Mouse (Mus musculus) mouse embryonic stem cell (cell line): Measurements from ENCODE around the gene Trafd1.
"Not testable (repeated sequence)": the region's sequence is repeated elsewhere in the genome, so short reads cannot be mapped to it uniquely, and the experiment has no call there.

Source experiments
- in situ Hi-C, 2 experiments: fragments of 300-500 bp; cut with MboI; formaldehyde crosslinking; loops; 1 replicate in 1 of 2; 3 replicates in 1 of 2; pipeline ENCODE4 v1.14.3; 2019 to 2020; ENCODE audit warnings: low sequenced_read_pairs in 2 of 2, low pct_unique_long_range_greater_than_20kb in 1 of 2, mixed read lengths in 1 of 2; ENCODE audit not compliant: unreplicated experiment in 1 of 2

The Trafd1 gene

GRCm38 (mm10) chr5:121339507-121340230, 45.8 kb downstream of the Trafd1 start:
- in situ Hi-C loops, result no loop called here

DNA sequence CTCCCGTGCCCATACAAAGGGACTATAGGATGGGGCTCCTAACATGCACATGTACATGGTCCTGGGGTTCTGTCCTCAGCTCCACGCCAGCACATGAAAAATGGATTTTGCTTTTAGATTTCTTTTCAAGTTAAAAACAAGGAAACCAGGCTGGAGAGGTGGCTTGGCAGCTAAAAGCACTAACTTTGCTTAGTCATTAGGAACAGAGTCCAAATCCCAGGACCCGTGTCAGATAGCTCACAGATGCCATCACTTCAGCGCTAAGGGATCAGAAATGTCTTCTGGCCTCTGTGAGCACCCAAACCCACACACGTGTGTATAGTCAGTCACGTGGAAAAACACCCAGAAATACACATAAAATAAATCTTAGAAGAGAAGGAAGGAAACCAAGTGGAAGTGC, 48.7 kb downstream of the Trafd1 start:
- in situ Hi-C loops, result no loop called here

DNA sequence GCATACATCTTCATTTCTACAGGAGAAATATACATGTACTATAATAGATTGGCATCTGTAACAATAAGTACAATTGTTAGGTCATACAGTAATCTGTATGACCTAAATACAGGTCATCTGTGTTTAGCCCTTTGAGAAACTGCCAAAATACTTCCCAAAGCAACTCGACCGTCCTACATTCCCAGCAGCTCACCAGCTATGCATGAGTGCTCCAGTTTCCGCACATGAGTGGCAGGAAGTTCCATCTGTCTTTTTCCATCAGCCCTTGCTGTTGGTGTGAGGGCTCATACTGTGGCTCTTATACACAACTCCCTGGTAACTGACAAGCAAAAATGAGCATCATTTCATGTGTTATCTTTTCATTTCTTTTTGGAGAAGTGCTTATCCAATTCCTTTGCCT, 49.4 kb downstream of the Trafd1 start:
- in situ Hi-C loops, result no loop called here

DNA sequence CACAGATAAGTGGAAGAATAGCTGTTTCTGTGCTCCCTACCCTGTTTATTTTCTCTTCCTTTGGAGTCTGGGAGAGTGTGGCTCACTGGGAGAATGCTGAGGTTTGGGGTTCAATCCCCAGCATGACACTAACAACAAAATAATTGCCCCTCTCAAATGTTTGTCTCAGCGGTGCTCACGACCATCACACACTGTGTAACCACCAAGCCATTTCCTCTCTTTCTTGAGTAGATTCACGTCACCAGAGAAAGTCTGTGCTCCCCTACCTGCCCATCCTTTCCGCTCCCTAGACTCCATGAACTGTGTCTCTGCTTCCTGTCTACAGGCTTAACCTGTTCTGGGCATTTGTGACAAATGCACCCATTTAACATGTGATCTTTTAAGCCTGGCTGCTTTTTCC, 50.0 kb downstream of the Trafd1 start:
- in situ Hi-C loops, result no loop called here

- in situ Hi-C loops, result no loop called here
Observed at GRCm38 (mm10) chr5:121334454-121334853, 51.0 kb downstream of the Trafd1 start.

- in situ Hi-C loops, result no loop called here
Observed at GRCm38 (mm10) chr5:121333976-121334375, 51.5 kb downstream of the Trafd1 start.

DNA sequence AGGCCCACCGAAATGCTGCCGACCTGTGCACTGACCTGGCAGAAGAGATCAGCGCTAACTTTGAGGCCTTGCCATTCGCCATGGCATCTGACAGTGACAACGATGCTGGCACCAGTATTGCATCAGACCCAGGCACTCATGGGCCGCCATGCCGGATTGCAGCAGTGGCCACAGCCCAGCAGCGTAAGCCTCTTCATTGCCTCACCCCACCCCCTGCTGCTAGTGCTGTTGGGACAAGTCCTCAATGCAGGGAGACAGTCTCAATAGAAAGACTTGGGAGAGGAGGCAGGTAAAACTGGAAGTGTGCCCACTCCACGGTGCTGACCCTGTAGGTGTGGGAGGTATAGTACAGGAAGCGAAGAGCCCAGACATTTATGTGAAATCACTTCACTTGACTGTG, 53.7 kb downstream of the Trafd1 start:
- in situ Hi-C loops, result no loop called here

- in situ Hi-C loops, result not testable (repeated sequence)
Observed at GRCm38 (mm10) chr5:121330154-121330816, 55.1 kb downstream of the Trafd1 start.

GRCm38 (mm10) chr5:121329333-121330058, 55.9 kb downstream of the Trafd1 start:
- in situ Hi-C loops, result no loop called here

GRCm38 (mm10) chr5:121326079-121326805, 59.2 kb downstream of the Trafd1 start:
- in situ Hi-C loops, result no loop called here
